Mouse (Mus musculus): ENCODE measurements around the gene Crtac1. TPM values are rescaled to one million over a fixed set of nuclear protein-coding genes. Genes with fewer than 3 reads are reported as not detected.

The Crtac1 gene
- polyA plus RNA-seq, 1 experiment: 0.48 TPM

DNA sequence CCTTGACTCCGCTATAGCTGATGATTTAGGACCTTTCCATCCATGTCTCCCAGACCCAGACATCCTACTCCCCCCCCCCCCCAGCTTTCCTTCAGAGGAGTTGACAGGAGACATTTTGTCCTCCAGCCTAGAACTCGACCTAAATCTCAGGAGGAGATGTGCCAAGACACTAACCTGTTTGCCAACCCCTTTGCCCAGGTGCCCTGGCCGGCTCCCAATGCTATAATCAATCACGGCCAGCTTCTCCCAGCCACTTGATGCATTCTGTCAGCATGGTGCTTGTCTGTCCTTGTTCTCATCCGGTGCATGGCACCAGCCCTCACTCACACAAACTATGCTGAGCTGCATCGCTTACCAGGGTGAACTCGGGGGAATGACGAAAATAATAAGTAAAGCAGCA, 27.9 kb upstream of the Crtac1 start:
- WGBS: 76% methylated on average over 8 of the region's 8 CpGs
- H3K27me3 ChIP-seq (ENCODE audit: control insufficient read depth, insufficient read depth, low read length): no peaks in the 10 kb centered on the region
- H3K27ac ChIP-seq (ENCODE audit: insufficient read depth, low read depth, low read length): no peak overlapping the region
- H3K4me1 ChIP-seq (ENCODE audit: control insufficient read depth, insufficient read depth, insufficient read length, low read length): peaks cover 9% of the 10 kb centered on the region; the same call in 1 of the 2 replicates
- TF ChIP-seq POLR2A (IDR thresholded peaks at IDR 0.05; ENCODE audit: low read depth, low read length) (no peak), CTCF (IDR thresholded peaks at IDR 0.05; ENCODE audit: extremely low read depth, insufficient read length, insufficient replicate concordance, low read depth, low read length) (no peak)
- H3K4me3 ChIP-seq (ENCODE audit: low read depth, low read length): no peak overlapping the region
- H3K36me3 ChIP-seq (ENCODE audit: control insufficient read depth, insufficient read depth, low read length): no peaks in the 10 kb centered on the region

DNA sequence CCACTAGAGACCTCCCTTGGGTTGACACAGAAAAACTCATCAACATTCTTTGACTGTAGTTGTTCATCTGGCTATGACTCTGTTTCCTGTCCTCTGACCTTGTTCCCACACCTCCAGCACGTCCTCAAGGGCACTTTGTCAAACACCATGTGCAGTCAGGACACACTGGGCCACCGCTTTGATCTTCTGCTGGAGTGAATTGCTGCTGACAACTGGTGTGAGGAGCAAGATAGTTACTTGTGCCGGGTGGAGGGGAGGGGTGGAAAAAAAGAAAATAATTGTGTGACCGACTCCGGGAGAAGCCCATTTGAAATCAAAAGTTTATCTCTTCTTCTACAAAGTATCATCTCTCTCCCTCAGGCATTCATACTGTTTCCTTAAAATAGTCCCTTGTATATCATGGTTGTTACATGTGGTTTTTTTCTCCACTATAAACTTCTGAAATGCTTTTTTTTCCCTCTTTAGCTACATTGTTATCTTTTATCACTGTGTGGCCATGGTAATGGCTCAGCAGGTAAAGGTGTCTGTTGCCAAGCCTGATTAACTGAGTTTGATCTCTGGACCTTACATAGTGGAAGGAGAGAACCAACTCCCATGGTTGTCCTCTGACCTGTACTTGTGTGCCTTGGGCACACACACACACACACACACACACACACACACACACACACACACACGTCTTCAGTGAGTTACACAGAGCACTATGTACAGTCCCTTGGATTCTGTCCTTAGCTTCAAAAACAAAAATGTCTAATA, 23.1 kb upstream of the Crtac1 start:
- H3K36me3 ChIP-seq (ENCODE audit: control insufficient read depth, insufficient read depth, low read length): no peaks in the 10 kb centered on the region
- H3K27me3 ChIP-seq (ENCODE audit: control insufficient read depth, insufficient read depth, low read length): no peaks in the 10 kb centered on the region
- peaks cover 15% of the 10 kb centered on the region; the same call in 1 of the 2 replicates for H3K4me1 ChIP-seq (ENCODE audit: control insufficient read depth, insufficient read depth, insufficient read length, low read length)
- no peak for TF ChIP-seq POLR2A (IDR thresholded peaks at IDR 0.05; ENCODE audit: low read depth, low read length)
- no peak for TF ChIP-seq CTCF (IDR thresholded peaks at IDR 0.05; ENCODE audit: extremely low read depth, insufficient read length, insufficient replicate concordance, low read depth, low read length)
- peak overlapping the region; percentile 63 for H3K27ac ChIP-seq (ENCODE audit: insufficient read depth, low read depth, low read length)
- no peak overlapping the region for H3K4me3 ChIP-seq (ENCODE audit: low read depth, low read length)
- WGBS: 17% methylated on average over 6 of the region's 6 CpGs

DNA sequence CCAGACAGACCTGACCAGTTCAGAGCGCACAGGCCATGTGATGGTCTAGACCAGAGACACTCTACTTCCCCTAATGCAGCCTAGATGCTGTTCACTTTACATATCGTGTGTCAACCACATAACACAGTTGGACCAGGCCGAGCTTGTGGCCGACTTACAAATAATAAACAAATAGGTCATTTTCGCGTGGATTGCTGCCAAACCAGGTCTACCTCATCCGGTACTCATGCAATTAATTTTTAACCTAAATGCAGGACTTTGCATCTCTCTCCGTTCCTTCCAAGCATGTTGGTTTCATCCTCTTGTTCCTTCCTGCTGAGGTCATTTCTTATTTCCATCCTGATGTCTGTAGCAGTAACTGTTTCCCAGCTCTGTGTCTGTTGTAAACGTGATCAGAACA, 22.4 kb upstream of the Crtac1 start:
- Histone ChIP-seq H3K4me3 (ENCODE audit: low read depth, low read length) (no peak overlapping the region), H3K27me3 (ENCODE audit: control insufficient read depth, insufficient read depth, low read length) (no peaks in the 10 kb centered on the region), H3K4me1 (ENCODE audit: control insufficient read depth, insufficient read depth, insufficient read length, low read length) (peaks cover 15% of the 10 kb centered on the region; the same call in 1 of the 2 replicates), H3K27ac (ENCODE audit: insufficient read depth, low read depth, low read length) (peak overlapping the region; percentile 63), H3K36me3 (ENCODE audit: control insufficient read depth, insufficient read depth, low read length) (no peaks in the 10 kb centered on the region)
- WGBS: 30% methylated on average over 9 of the region's 9 CpGs
- TF ChIP-seq CTCF (IDR thresholded peaks at IDR 0.05; ENCODE audit: extremely low read depth, insufficient read length, insufficient replicate concordance, low read depth, low read length) (no peak), POLR2A (IDR thresholded peaks at IDR 0.05; ENCODE audit: low read depth, low read length) (no peak)

DNA sequence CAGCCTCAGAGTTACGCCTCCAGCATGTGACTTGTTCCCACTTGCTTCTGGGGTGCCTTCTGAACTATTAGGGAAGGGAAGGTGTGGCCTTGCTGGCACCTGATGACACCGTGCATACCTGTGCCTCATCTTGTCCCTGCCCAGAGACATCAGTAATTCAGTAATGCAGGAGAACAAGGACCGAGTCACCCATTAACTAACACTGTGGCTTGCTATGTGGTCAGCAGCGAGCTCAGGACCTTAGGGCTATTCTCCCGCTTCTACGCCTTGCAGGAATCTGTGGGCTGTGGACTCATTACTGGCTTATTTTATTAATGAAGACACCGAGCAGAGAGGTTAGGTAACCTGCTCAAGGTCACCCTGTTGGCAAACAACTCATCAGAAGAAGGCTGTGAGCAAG, 21.0 kb upstream of the Crtac1 start:
- peaks cover 15% of the 10 kb centered on the region; the same call in 1 of the 2 replicates for H3K4me1 ChIP-seq (ENCODE audit: control insufficient read depth, insufficient read depth, insufficient read length, low read length)
- TF ChIP-seq CTCF (IDR thresholded peaks at IDR 0.05; ENCODE audit: extremely low read depth, insufficient read length, insufficient replicate concordance, low read depth, low read length) (no peak), POLR2A (IDR thresholded peaks at IDR 0.05; ENCODE audit: low read depth, low read length) (no peak)
- H3K4me3 ChIP-seq (ENCODE audit: low read depth, low read length): no peak overlapping the region
- H3K27me3 ChIP-seq (ENCODE audit: control insufficient read depth, insufficient read depth, low read length): no peaks in the 10 kb centered on the region
- H3K36me3 ChIP-seq (ENCODE audit: control insufficient read depth, insufficient read depth, low read length): no peaks in the 10 kb centered on the region
- 74% methylated on average over 7 of the region's 7 CpGs for WGBS
- no peak overlapping the region for H3K27ac ChIP-seq (ENCODE audit: insufficient read depth, low read depth, low read length)

DNA sequence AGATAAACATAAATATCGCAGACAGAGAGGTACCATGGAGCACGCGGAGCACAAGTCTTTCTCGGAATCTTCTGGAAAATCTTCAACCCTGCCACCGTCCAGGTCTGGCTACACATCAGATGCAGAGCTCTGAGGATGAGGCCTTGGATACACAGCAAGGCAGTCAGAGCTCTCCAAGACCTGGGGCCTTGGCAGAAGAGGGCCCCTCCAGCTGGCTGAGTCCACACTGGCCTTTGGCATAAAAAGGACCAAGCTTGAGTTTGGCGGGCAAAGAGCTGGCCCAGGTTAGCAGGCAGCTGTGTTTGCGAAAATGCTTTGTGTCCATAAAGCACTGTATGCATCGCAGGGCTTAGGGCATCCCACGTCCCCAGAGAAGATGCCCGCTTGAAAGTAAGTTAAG, 17.0 kb upstream of the Crtac1 start:
- Histone ChIP-seq H3K4me3 (ENCODE audit: low read depth, low read length) (no peak overlapping the region), H3K36me3 (ENCODE audit: control insufficient read depth, insufficient read depth, low read length) (no peaks in the 10 kb centered on the region), H3K27ac (ENCODE audit: insufficient read depth, low read depth, low read length) (no peak overlapping the region), H3K27me3 (ENCODE audit: control insufficient read depth, insufficient read depth, low read length) (no peaks in the 10 kb centered on the region), H3K4me1 (ENCODE audit: control insufficient read depth, insufficient read depth, insufficient read length, low read length) (peaks cover under 1% of the 10 kb centered on the region; the same call in 1 of the 2 replicates)
- WGBS: 92% methylated on average over 10 of the region's 10 CpGs
- no peak for TF ChIP-seq CTCF (IDR thresholded peaks at IDR 0.05; ENCODE audit: extremely low read depth, insufficient read length, insufficient replicate concordance, low read depth, low read length)
- TF ChIP-seq POLR2A (IDR thresholded peaks at IDR 0.05; ENCODE audit: low read depth, low read length): no peak

DNA sequence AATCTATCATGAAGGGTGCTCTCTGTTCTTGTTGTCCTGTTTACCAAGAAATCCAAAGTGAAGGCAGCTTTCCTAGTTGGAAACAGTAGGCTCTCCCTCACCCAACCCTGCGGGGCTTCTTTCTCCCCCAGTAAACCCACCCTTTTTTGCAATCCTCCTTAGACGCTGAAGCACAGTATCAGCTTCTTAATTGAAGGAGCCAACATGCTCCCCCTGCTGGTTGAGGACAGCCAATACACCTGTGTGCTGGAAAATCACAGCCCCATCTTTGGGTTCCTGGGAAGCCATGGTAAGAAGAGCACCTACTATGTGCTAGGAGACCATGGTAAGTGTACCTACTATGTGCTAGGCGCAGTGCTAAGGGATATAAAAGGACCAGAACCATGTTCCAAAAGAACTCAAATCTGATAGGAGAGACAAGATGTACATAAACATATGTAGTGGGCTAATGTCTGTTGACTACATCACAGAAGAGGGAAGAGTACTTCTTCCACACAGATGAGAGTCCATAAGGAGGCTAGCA, 12.4 kb upstream of the Crtac1 start:
- 9% methylated on average over 3 of the region's 3 CpGs for WGBS
- Histone ChIP-seq H3K27me3 (ENCODE audit: control insufficient read depth, insufficient read depth, low read length) (no peaks in the 10 kb centered on the region), H3K4me3 (ENCODE audit: low read depth, low read length) (no peak overlapping the region), H3K4me1 (ENCODE audit: control insufficient read depth, insufficient read depth, insufficient read length, low read length) (no peaks in the 10 kb centered on the region), H3K27ac (ENCODE audit: insufficient read depth, low read depth, low read length) (no peak overlapping the region), H3K36me3 (ENCODE audit: control insufficient read depth, insufficient read depth, low read length) (no peaks in the 10 kb centered on the region)
- TF ChIP-seq CTCF (IDR thresholded peaks at IDR 0.05; ENCODE audit: extremely low read depth, insufficient read length, insufficient replicate concordance, low read depth, low read length) (peak; percentile 80; the same call in 1 of the 2 replicates), POLR2A (IDR thresholded peaks at IDR 0.05; ENCODE audit: low read depth, low read length) (no peak)

DNA sequence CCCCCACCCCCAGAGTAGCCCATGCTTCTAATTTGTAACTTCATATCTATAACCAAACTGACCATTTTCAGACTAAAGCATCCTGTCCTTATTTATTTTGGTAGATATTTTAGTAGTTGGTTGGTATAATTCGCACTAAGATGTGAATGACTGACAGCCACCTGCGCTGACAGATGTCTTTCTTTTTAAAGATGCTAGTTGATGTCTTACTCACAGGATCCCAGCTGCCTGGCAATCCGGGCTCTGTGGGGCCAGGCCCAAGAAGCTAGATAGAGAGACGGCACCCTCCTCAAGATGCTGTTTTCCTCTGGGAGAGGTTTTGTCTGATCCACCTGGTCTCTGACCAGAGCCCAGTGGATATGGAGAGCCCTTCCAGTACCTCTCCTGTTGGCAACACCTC, 11.7 kb upstream of the Crtac1 start:
- no peak for TF ChIP-seq POLR2A (IDR thresholded peaks at IDR 0.05; ENCODE audit: low read depth, low read length)
- TF ChIP-seq CTCF (IDR thresholded peaks at IDR 0.05; ENCODE audit: extremely low read depth, insufficient read length, insufficient replicate concordance, low read depth, low read length): no peak
- Histone ChIP-seq H3K4me3 (ENCODE audit: low read depth, low read length) (no peak overlapping the region), H3K4me1 (ENCODE audit: control insufficient read depth, insufficient read depth, insufficient read length, low read length) (no peaks in the 10 kb centered on the region), H3K36me3 (ENCODE audit: control insufficient read depth, insufficient read depth, low read length) (no peaks in the 10 kb centered on the region), H3K27ac (ENCODE audit: insufficient read depth, low read depth, low read length) (no peak overlapping the region), H3K27me3 (ENCODE audit: control insufficient read depth, insufficient read depth, low read length) (no peaks in the 10 kb centered on the region)
- WGBS: 81% methylated on average over 4 of the region's 4 CpGs
